Mouse (Mus musculus): ENCODE measurements at regions not wholly inside any gene's neighbourhood (a gene's known extent, or its start where the extent isn't known, plus 50 kb on each side); places are given as distances from the start of the nearest gene placed in this dataset.
A peak's percentile ranks its signal among the peaks of the same experiment; 100 is the strongest.

DNA sequence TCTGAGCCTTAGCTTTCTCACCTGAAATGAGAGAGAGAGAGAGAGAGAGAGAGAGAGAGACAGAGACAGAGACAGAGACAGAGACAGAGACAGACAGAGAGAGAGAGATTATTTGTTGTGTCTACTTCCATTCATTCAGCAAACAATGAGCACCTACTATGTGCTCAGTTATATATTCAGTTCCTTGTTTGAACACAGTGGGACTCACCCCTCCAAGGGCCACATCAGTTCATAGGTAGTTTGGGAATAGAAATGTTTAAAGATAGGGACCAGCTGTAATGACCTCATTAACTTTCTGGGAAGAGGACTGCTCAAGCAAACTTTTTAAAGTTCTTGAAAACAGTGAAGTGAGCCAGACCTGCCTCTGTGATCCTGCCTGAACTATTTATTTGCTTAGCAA lies 107.2 kb downstream of the Ephb3 start:
- no peak for ATAC-seq (replicated peaks in 1 of 2; ENCODE audit: insufficient read depth in 1 of 2, low FRiP score in 2 of 2, low TSS enrichment in 1 of 2, low read depth in 1 of 2, poor library complexity in 2 of 2, severe bottlenecking in 2 of 2)

DNA sequence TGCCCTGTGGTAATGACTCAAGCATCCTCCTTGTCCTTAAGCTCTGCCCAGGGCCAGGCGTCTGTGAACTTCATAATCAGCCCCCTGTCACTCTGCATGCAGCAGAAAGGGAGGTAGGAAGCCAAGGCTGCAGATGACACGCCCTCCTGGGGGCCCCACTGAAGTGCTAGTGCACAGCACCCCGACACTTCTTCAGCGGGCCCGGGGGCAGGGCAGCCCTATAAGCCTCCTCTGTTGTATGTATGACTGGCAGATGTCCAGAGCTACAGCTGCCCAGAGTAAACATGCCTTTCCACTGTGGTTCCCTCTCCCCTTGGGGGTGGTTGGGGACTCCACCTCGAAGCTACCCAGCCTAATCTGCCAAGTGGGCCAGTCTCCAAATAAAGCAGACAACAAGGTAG lies 107.2 kb upstream of the Vps8 start:
- no peak for ATAC-seq (replicated peaks in 1 of 2; ENCODE audit: insufficient read depth in 1 of 2, low FRiP score in 2 of 2, low TSS enrichment in 1 of 2, low read depth in 1 of 2, poor library complexity in 2 of 2, severe bottlenecking in 2 of 2)

DNA sequence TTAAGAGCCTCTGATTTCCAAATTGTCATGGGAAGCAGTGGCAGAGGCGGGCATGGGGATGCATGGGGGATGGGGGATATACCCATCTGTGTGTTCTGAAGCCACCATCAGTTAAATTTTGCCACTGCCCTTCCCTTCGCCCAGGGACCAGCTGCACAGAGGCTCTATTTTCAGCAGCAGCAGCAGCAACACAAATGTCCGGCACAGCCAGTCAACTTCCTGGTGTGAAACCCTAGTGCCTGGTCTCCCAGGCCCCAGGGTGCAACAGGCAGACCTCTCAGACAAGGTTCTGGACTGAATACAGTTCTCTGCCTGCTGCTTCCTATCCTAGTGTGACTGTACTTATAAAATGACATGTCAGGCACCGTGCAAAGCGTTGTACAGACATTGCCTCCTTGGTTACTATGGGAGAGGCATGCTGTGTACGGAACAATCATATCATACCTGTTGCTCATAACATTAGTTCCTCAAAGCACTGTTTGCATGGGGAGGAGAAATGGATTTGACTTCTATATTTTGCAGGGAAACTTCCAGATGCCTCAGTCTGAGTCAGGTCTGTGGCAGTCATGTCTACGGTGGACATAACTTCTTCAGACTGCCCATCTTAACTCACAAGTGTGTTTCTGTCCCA lies 104.8 kb upstream of the Vps8 start:
- no peak for ATAC-seq (replicated peaks in 1 of 2; ENCODE audit: insufficient read depth in 1 of 2, low FRiP score in 2 of 2, low TSS enrichment in 1 of 2, low read depth in 1 of 2, poor library complexity in 2 of 2, severe bottlenecking in 2 of 2)

DNA sequence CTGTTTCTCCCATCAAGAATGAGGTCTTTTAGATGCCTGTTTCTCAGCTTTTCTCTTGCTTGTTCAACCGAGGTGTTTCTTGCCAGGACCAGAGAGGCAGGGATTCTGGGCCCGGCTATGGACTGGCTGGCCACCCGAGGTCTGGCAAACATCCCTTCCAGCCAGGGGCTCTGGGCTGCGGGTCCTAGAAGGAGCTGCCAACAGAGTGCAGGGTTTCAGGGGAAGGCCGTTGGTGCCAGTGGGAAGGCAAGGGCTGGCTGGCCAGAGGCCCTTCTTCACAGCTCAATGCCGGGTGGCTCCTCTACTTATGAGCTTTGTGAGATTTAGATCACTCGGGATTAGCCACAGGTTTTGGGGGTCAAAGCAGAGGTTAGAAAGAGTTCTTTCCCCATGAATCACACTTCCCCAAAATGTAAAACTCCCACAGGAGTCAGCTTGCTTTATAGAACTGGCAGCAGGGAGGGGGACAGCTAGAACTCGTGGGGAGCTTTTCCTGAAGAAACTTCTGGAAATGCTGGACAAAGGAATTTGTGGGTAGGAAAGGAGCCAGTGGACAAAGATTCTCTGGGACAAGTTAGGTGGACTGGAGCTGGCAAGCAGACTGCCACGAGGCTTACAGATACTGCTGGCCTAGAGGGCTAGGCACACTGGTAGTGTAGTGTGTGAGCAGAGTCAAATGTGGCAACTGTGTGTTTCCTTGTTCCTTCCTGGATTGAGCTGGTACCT lies 104.1 kb upstream of the Vps8 start:
- ATAC-seq (replicated peaks in 1 of 2; ENCODE audit: insufficient read depth in 1 of 2, low FRiP score in 2 of 2, low TSS enrichment in 1 of 2, low read depth in 1 of 2, poor library complexity in 2 of 2, severe bottlenecking in 2 of 2), result no peak

DNA sequence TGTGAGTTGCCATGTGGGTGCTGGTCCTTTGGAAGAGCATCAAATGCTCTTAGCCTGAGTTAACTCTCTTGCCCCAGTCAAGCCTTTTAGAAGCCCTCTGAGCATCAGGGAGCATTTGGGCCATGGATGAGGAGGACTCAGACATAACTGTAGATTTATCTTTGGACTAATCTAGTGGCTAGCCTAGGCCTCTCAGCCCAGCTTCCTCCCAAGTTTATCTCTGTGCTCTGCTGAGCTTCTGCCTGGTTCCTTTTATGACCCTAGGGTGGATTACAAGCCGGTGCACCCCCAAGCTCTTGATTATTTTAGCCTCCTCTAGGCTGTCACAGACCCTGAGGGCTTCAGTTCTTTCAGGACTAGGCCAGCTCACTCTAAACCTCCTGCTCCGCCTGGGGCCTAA lies 102.6 kb upstream of the Vps8 start:
- no peak for ATAC-seq (replicated peaks in 1 of 2; ENCODE audit: insufficient read depth in 1 of 2, low FRiP score in 2 of 2, low TSS enrichment in 1 of 2, low read depth in 1 of 2, poor library complexity in 2 of 2, severe bottlenecking in 2 of 2)

DNA sequence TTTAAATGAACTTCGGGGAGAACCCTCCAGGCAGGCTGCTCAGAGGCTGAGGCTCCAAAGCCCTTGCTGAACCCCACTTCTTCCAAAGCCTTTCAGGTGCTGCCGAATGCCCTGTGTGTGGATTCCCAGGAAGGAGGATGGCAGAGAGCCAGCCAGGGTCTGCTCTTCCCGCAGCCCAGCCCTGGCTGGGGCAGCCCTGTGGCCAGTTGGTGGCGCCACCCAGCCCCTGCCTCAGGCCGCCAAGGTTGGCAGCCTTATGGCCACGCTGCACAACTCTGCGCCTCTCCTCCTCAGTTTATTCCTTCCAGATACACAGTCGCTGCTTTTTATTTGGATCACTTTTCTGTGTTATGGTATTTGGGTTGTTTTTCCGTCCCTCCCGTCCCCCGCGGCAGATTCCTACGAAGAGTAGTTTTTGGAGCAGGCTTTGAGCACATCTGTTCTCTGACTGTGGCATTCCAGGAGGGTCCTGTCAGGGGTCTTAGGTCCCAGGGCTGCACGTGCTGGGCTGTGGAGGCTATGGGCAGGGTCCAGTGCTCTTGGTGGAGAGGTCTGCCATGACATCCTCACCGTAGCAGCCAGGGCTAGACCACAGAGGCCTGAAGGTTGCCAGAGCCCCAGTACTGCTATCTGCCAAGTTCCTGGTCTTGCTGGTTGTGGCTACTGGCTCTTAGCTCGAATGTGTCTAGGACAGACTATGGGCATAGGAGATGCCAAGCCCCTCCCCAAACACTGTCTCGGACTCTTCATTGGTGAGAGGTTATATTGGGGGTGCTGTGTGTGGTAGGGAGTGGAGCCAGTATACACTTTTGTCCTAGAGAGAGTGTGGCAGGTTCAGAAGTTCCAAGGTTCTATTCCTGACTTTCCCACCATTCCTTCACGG lies 101.5 kb upstream of the Vps8 start:
- ATAC-seq (replicated peaks in 1 of 2; ENCODE audit: insufficient read depth in 1 of 2, low FRiP score in 2 of 2, low TSS enrichment in 1 of 2, low read depth in 1 of 2, poor library complexity in 2 of 2, severe bottlenecking in 2 of 2), result no peak

DNA sequence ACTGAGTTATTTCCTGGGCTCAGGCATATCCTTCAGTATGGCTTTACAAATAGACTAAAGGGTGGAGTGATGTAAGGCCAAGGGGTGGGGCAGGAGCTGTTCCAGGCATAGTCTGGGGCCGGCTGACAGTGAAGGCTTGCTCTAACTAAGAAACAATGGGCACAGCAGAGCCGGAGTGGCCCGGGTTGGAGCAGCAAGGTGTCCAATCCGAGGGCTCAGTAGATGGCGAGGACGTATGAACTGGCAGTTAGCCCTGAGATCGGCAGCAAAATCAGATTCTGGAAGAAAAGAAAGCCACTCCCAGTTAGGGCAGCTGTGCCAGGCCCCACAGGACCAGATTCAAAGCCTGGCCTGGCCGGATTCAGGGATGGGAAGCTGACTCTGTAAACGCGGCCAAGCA lies 100.5 kb upstream of the Vps8 start:
- no peak for ATAC-seq (replicated peaks in 1 of 2; ENCODE audit: insufficient read depth in 1 of 2, low FRiP score in 2 of 2, low TSS enrichment in 1 of 2, low read depth in 1 of 2, poor library complexity in 2 of 2, severe bottlenecking in 2 of 2)

DNA sequence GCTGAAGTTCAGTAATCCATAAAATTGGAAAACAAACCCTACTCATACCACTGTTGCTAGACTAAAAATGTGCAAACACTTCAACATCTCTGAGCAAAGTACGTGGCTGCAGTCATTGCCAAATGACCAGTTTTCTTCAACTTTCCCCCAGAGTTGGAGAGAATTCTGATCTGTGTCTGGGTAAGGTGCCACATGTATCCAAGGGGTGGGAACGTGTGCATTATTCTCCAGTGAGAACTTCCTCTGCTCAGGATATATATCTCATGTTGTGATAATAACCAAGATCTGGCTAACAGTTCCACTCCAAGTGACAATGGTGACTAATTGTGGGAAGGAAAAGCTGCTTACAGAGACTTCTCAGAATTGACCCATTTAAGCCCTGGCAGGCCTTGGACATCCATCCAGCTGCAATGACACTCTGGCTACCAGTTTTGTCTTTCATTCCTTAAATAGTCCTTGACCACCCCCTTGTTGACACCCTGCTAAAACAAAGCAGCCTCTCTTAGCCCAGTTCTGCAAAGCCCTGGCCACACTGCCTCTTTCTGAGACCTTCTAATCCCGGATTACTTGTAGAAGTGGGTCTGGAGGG lies 99.4 kb upstream of the Vps8 start:
- no peak for ATAC-seq (replicated peaks in 1 of 2; ENCODE audit: insufficient read depth in 1 of 2, low FRiP score in 2 of 2, low TSS enrichment in 1 of 2, low read depth in 1 of 2, poor library complexity in 2 of 2, severe bottlenecking in 2 of 2)

DNA sequence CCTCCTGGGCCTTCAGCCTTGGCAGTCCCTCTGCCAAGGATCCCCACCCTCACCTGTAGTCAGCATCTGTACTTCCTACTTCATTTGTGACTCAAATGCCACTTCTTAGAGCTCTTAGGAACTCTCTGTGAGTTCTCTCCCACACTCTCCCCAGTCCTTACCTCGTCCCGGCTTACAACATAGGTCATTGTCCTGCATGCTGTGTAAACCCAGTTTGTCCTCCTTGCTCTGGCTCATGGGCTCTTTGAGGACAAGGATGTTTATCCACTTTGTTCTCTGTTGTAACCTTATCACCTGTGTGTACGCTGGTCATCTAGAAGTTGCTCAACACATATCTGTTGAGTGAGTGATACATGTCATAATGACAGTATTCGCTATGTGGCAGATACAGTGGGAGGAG lies 94.9 kb upstream of the Vps8 start:
- no peak for ATAC-seq (replicated peaks in 1 of 2; ENCODE audit: insufficient read depth in 1 of 2, low FRiP score in 2 of 2, low TSS enrichment in 1 of 2, low read depth in 1 of 2, poor library complexity in 2 of 2, severe bottlenecking in 2 of 2)

DNA sequence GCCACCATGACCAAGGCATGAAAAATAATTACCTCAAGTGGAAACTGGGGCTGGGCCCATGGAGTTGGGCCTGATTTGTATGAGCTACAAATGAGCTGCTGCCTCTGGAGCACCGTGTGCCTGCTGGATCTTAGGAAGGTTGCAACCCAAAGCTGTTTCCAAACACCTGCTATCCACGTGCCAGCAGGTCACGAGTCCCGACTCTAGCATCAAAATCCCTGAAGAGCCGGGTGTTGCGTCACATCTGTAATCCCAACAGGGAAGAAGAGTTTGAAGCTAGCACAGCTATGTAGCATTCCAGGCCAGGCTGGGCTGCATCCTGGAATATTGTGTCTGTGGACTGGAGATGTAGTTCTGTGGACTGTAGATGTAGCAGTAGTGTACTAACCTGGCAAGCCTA lies 93.7 kb upstream of the Vps8 start:
- no peak for ATAC-seq (replicated peaks in 1 of 2; ENCODE audit: insufficient read depth in 1 of 2, low FRiP score in 2 of 2, low TSS enrichment in 1 of 2, low read depth in 1 of 2, poor library complexity in 2 of 2, severe bottlenecking in 2 of 2)

DNA sequence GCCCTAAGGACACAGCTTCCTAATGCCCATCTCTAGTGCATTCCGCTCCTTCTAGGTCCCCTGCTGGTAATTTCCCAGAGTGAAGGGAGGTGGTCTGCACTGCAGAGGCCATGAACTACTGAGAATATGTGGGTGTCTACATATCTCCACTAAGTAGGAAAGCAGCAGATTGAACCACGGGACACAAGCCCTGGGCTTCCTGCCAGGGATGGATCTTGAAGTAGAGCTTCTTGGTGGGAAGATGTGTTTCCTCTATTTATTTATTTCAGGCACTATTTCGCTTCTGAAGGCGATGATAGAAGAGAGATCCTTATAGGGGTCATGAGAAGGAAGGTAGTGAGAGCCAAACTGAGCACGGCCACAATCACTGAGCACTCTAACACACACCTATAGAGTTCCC lies 91.7 kb upstream of the Vps8 start:
- no peak for ATAC-seq (replicated peaks in 1 of 2; ENCODE audit: insufficient read depth in 1 of 2, low FRiP score in 2 of 2, low TSS enrichment in 1 of 2, low read depth in 1 of 2, poor library complexity in 2 of 2, severe bottlenecking in 2 of 2)

DNA sequence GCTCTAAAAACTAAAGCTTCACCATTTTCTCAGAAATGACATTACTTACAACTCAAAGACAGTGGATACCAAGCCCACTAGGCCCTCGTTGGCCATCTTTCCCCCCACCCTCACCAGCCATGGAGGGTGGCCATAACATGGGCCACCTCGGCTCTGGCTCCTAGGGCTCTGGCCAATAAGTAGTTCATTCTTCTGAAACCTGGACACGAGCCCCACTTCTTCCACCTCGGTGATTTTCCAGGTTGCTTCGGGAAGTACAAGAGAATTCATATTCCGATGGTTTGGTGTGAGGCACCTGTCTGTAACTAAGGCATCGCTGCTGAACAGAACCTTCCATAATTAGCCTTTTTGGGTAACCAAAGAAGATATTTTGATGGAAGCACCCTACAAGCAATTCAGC lies 90.5 kb upstream of the Vps8 start:
- ATAC-seq (replicated peaks in 1 of 2; ENCODE audit: insufficient read depth in 1 of 2, low FRiP score in 2 of 2, low TSS enrichment in 1 of 2, low read depth in 1 of 2, poor library complexity in 2 of 2, severe bottlenecking in 2 of 2), result no peak

DNA sequence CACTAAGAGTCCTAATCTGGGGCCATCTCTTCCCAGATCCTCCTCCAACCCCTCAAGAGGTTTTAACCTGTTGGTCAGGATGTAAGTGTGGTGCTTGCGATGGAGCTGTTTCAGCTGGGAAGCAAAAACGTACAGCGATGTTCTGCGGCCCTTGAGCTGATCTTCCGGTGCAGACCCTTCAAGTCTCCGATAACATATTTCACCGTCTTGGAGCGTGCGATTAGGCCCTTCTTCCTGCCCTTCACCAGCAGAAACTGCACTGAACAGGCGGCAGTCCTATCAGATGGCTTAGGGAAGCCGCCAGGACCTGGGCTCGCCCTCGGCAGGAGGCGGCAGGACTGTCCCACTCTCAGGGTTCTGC lies 90.1 kb upstream of the Vps8 start:
- no peak; a peak in 1 of 4 replicates for ATAC-seq (replicated peaks in 1 of 2; ENCODE audit: insufficient read depth in 1 of 2, low FRiP score in 2 of 2, low TSS enrichment in 1 of 2, low read depth in 1 of 2, poor library complexity in 2 of 2, severe bottlenecking in 2 of 2)

DNA sequence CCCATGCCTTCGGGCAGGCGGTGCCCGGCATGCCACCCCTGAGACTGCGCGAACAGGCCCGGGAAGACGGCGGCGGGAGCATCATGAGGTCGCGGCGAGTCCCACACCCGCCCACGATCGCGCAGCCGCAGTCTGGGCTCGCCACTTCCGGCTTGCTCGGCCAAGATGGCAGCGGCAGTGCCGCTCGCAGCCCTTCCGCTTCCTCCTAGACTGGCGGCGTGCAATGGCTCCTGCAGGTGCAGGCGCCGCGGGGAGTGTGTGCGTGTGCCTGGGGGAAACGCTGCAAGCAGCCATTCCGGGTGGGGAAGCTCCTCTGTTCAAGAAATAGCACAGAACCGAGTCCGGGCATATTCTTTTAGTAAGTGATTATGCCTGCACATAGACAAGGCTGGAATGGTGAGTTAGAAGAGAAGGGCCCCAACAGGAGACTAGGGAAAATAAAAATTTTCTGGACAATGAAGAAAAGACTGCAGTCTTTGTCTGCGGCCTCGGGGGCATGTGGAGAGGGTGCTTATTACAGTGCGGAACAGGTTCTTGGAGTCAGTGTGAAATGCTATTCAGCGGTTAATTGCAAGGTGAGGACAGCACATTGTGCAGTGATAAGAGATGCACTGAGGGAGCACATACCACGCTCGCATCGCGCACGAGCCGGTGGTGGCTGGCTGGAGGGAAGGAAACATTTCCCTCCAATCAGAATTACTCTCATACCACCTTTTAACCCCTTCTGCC lies 89.5 kb upstream of the Vps8 start:
- peak; percentile 89 to 97 for ATAC-seq (replicated peaks in 1 of 2; ENCODE audit: insufficient read depth in 1 of 2, low FRiP score in 2 of 2, low TSS enrichment in 1 of 2, low read depth in 1 of 2, poor library complexity in 2 of 2, severe bottlenecking in 2 of 2)

DNA sequence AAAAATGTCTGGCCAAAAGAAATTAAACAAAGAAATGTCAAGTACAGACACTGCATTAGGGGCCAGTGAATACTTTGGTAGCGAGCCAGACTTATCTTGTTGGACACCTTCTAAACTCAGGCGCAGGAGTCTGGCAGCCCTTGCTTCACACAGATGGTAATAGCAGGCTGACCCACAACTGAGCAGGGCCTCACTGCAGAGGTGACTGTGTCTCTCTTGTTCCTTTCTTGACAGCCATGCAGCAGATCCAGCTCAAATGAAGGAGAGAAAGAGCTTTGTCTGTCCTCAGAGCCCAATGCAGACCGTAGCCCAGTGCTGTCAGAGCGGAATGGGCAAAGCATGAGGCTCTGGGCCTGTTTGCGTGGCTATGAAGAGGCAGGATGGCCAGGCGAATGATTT lies 83.9 kb upstream of the Vps8 start:
- no peak for ATAC-seq (replicated peaks in 1 of 2; ENCODE audit: insufficient read depth in 1 of 2, low FRiP score in 2 of 2, low TSS enrichment in 1 of 2, low read depth in 1 of 2, poor library complexity in 2 of 2, severe bottlenecking in 2 of 2)

DNA sequence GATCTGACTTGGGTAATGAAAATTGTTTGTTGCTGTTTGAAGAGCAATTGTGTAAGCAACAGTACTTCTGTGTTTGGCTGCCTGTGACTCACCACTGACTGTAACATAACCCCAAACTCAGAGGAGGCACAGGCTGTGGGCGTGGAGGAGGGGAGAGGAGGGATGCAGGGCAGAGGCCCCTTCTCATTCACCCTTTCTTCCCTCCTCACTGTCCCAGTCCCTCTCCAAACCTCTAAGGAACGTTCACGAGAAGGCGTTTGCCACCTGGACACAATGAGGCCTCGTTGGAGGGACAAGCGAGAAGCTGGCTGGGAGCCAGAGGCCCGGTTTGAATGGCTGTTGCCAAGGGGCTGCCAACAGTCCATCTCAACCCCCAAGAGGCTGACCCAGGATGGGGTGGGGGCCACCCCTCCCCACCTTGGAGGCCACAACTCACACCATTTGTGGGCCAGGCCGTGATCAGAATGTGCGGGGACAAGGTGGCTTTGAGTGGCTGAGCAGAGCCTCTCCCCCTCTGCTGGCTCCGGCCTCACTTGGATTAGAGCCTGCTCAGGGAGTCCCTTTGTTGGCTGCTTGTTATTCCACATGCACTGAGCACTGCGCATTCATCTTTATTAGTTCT lies 83.3 kb upstream of the Vps8 start:
- no peak for ATAC-seq (replicated peaks in 1 of 2; ENCODE audit: insufficient read depth in 1 of 2, low FRiP score in 2 of 2, low TSS enrichment in 1 of 2, low read depth in 1 of 2, poor library complexity in 2 of 2, severe bottlenecking in 2 of 2)

DNA sequence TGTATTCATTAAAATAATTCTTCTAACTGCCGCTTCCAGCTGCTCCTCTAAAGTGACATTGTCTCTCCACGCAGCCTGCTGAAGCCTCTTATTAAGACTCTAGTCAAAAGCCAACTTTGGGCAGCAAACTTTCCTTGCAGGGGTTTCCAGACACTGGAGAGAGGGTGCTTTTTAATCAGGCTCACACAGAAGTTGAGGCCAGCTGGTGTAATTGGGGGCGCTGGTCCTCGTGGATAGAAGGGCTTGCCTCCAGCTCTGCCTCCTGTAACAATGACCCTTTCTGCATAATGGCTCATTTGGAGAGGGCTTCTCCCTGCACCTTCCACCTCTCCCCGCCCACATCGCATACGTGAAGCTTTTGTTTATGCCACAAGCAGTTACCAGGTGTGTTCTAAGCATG lies 82.8 kb upstream of the Vps8 start:
- ATAC-seq (replicated peaks in 1 of 2; ENCODE audit: insufficient read depth in 1 of 2, low FRiP score in 2 of 2, low TSS enrichment in 1 of 2, low read depth in 1 of 2, poor library complexity in 2 of 2, severe bottlenecking in 2 of 2), result no peak

All from hematopoietic stem cell, adult 5-6 weeks (primary cell).